Mouse (Mus musculus): ENCODE measurements around the gene Samd8.

Gene Samd8

GRCm38 (mm10) chr14:21750008-21750880 is at the start of gene Samd8:
Samd8 (plus strand) TSS chr14:21750531.
- in situ Hi-C loops (cut with MseI, MboI) = no loop called here

DNA sequence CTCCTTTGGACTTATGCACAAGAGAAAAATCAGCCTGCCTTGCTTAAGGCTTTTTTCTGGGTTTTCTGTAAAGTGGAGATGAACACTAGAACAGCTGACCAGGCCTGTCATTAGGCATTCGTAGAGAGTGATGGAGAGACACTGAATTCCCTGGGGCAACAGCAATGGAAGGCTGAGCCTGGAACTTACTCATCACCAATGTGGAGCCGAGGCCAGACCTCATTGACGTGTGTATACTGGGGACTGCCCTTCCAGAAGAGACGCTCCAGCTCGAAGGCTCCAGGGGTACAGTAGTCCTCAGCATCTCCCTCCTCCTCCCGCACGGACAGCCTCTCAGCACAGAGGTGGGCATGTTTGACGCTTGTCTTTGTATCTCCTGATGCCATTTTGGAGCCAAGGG is 47.6 kb upstream of the Samd8 start:
- in situ Hi-C loops (cut with MseI, MboI) = no loop called here

DNA sequence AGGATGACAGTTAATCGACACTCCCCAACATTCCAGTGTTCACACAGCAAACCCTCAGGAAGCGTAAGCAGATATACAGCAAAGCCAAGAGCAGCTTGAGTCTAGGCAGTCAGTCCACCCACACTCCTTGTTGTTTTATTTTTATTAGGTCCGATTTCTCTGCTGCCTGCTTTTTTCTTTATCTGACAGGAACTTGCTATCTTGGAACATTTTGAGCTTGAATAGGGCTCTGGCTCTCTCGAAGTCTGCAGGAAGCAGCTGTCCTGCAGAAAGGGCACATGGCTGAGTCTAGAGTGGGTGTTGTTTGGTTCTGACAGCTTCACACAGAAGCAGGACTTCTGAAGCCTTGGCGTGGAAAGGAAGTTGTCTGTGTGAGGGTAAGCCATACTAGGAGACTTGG is 47.1 kb upstream of the Samd8 start:
- in situ Hi-C loops (cut with MseI, MboI) = no loop called here

- in situ Hi-C loops (cut with MseI, MboI) = no loop called here
These were observed 44.9 kb upstream of the Samd8 start for GRCm38 (mm10) chr14:21705462-21705861.

DNA sequence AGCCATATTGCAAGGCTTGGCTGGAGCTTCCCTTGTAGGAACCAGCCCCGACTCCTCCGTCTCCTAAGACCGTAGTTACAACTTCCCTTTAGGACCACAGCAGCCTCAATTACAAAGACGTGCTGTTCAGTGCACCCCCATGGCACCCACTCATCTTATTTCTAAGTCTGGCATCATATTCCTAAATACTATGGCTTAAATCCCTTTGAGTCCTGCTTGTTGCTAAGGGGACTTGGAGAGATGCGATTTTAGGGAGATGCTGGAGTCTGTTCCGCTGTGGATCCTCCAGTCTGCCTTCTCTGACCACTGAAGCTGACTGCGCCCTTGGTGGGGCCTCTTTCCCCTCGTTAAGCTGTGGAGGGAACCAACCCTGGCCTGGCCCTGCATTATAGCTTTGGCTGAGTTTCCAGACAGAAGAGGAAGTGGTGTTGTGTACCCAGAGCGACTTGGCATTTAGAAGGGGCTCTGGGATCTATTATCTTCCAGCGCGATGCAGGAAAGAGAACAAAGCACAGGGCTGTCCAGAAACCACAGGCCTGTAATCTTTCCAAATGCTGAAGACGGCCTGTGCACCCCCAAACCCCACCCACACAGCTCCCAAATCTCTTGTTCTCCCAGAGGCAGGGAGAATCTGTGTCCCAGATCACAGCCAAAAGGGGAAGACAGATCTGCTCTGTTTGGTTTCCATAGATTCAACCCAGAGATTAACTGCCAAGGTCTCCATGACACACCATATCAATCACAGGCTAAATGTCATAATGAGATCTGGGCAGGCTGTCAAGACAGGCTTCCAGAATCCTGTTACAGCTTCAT is 43.4 kb upstream of the Samd8 start:
- in situ Hi-C loops (cut with MseI, MboI) = no loop called here

- in situ Hi-C loops (cut with MseI, MboI) = no loop called here
These were observed 40.8 kb upstream of the Samd8 start for GRCm38 (mm10) chr14:21709545-21709944.

GRCm38 (mm10) chr14:21711231-21711630 is 39.1 kb upstream of the Samd8 start:
- in situ Hi-C loops (cut with MseI, MboI) = no loop called here

GRCm38 (mm10) chr14:21714486-21714885 is 35.8 kb upstream of the Samd8 start, which contains the start of gene Dupd1:
Dupd1 (minus strand) TSS chr14:21714576.
- in situ Hi-C loops (cut with MseI, MboI) = no loop called here

- in situ Hi-C loops (cut with MseI, MboI) = no loop called here
These were observed 30.5 kb upstream of the Samd8 start for GRCm38 (mm10) chr14:21719646-21720383.

DNA sequence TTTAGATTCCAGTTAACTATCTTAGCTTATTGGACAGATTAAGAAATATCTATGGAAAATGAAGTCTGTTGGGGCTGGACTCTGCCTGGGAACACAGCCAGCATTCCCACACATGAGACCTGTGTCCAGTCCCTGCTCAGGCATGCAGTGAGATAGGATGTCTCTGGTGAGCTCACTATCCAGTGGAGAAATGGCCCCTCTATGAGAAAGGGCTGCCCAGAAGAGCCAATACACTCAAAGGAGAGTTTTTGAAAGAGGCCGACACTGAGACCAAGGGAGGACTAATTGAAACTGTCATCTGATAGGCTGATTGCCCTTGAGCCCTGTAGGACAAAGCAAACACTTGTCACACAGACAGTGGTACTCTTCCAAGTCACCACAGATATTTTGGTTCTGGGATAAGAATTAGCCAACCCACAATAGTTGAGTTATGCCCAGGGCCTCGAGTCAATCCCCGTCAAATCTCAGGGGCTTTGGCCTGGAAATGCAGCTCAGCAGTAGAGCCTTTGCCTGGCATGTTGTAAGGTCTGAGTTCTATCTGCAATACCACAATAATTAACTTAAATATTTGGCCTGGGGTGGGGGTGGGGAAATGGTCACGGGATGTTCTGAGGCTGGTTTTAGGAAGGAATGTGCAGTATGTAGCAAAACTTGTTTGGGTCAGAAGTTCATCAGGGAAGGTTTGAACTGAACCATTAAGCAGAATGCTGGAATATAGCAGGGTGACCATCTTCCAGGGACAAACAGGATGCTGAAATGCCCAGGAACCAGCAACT is 29.7 kb upstream of the Samd8 start:
- in situ Hi-C loops (cut with MseI, MboI) = no loop called here

- in situ Hi-C loops (cut with MseI, MboI) = no loop called here
These were observed 28.2 kb upstream of the Samd8 start for GRCm38 (mm10) chr14:21722021-21722698.

DNA sequence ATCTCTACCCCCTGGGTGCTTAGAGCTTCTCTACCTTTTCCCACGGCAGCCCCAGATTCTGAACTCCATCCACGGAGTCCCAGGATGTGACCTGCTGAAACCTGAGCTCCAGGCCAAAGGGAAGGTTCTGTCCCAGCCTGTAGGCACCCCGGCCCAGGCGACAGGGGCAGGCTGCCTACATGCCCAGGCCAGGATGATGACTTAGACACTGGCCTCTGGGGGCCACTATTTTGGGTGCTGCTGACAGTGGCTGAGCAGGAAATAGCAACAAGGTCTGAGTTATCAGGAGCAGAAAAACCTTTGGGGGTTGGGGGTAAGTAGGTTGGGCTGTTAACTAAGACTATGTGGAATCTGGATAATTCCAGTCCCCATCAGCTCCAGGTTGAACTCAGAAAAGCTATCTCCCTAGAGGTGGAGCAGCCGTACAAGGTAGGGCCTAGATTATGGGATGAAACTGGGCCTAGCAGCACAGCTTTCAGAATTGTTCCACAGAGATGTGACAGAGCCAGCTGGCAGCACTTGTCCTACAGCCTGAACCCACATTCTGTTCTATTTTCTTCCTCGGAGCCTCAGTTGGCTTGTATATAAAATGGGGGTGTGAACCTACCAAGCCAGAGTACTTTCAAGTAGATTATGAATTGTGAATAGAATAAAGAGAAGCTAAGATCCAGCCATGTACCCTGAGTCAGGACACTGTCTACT is 21.1 kb upstream of the Samd8 start:
- in situ Hi-C loops (cut with MseI, MboI) = no loop called here

DNA sequence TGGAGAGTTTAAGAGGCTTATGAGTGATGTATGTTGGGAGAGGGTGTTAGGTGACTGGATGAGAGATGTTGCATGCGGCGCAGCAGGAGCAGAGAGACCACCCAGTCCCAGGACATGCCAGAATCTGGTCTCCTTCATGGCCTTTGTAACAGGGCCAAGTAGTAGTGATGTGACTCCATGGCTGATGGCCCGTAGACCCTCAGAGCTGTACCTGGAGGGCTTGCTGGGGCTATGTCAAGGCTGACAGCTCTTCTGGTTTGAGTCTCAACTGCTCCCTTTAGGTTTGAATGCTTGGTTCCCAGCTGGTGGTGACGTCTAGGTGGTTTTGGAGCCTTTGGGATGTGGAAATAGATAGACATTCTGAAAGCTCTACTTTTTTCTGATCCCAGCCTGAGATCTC is 20.4 kb upstream of the Samd8 start:
- in situ Hi-C loops (cut with MseI, MboI) = loop anchor here in 1 of 2 experiments (10.0 kb wide), 1 partner anchor 45 kb away; no protein-coding TSS in a partner anchor

DNA sequence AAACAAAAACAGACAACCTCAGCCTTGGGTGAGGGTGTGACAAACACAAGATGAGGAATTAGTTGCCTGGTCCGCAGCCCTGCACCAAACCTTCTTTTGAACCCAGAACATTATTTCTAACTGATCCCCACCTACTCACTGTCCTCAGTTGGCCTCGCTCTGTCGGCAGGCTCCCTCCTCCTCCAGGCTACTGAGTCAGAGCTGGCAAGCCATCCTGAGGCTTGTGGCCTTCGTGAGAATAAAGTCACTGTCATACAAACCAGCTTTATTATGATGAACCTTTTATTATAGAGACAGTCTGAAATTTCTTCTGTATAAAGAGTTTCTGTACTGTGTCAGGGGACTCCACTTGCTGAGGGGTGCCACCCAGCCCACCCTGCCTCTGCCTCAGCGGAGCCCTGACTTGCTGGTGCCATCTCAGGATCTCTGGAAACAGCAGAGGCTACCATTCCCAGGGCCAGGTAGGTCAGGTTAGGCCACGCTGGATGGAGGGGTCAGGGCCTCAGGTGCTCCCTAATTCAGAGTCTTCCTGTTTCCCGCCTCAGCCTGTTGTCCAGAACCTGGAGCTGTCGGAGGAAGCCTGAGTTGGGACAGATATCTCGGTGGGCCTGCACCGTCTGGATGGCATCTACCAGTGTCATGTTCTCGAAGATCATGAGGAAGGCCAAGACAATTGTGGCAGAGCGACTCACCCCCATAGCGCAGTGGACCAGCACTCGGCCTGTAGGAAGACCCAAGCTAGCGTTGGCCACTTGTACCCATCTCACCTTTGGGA is 17.0 kb upstream of the Samd8 start:
- in situ Hi-C loops (cut with MseI, MboI) = loop anchor here in 1 of 2 experiments (10.0 kb wide), 1 partner anchor 49 kb away; no protein-coding TSS in a partner anchor

DNA sequence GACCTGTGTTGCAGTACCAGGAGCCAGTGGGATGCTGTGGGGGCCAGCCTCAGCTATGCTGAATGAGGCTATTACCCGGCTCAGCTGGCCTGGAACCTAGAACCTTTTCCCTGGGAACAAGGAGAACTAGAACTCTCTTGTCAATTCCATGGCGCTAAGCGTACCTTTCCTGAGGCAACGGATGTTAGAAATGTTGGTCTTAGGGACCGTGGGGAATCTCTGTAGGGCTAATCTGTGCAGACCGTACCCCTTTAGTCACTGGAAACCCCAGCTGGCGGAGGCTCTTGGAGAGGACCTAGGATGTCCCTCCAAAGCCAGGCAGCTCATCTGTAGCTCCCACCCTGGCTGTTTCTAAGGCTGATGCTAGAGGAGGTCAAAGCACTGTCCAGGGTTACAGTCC is 10.0 kb upstream of the Samd8 start:
- in situ Hi-C loops (cut with MseI, MboI) = no loop called here

DNA sequence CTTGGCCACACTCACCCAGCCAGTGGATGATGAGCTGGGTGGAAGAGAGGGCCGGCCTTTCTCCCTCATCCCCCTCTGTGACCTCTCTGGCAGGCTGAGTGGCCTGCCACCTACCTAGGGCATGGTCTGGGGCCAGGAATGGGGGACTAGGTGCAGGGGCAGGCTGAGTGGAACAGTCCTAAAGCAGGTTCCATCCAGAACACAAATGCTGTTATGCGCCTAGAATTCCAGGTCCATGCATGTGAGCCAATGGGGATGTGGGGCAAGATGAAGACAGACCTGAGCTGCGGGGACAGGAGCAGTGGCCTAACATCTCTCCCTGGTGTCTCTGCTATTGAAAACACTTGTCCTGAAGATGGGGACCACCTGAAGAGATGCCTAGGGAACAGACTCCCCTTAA is 9.0 kb upstream of the Samd8 start:
- in situ Hi-C loops (cut with MseI, MboI) = no loop called here

- in situ Hi-C loops (cut with MseI, MboI) = no loop called here
These were observed 8.5 kb upstream of the Samd8 start for GRCm38 (mm10) chr14:21741786-21742185.

DNA sequence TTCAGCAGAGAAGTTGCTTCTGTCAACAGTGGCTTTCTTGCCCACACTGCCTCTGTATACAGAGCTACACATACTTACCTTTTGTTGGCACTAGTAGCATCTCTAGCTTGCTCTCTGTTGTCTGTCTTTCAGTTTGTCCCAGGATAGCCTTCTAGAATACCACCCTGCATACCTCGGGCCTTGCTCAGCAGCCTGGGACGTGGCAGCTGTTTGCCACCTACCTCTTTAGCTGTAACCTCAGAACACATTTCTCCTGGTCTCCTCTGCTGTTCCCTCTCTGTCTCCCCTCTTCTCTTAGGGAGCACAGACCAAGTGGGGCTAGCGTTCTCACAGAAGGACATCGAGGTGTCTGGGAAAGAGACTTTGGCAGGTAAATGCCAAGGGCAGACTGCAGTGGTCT is 7.9 kb upstream of the Samd8 start:
- in situ Hi-C loops (cut with MseI, MboI) = no loop called here

DNA sequence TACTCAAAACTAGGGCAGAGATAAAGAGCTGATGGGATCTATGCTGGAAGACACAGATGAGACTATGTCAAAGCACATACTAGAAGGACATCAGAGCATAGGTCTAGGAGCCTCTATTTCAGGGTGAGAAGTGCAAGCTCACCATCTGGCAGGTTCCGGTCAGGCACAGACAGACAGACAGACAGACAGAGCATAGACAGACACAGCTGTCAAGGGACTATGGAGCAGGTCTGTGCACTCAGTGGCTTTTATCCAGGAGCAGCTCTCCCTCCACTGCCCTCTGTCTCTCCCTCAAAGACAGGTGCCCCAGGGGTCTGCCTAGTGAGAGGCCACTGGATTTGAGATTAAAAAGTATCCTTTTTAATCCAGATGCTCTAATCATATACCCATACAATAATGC is 6.2 kb upstream of the Samd8 start:
- in situ Hi-C loops (cut with MseI, MboI) = no loop called here

Measured in mouse trophoblast stem cell (cell line).